Mouse (Mus musculus) embryonic facial prominence, embryonic 12.5 days (tissue): Measurements from ENCODE around the gene Epb41l3. TPM values are rescaled to one million over a fixed set of nuclear protein-coding genes. Genes with fewer than 3 reads are reported as not detected.

Experiments
- ATAC-seq: fragments of 200-750 bp; cut with Nextera tagmentation; 2 replicates; pipeline ENCODE4 v1.8.0; 2017; ENCODE audit not compliant: insufficient number of reproducible peaks, insufficient read depth, low FRiP score, low TSS enrichment
- H3K27ac ChIP-seq: fragments of 300-500 bp; sonication (generic); 2 replicates; pipeline ENCODE4 v1.5.1; 2016; ENCODE audit warnings: mild to moderate bottlenecking
- H3K27me3 ChIP-seq: fragments of 300-500 bp; sonication (generic); 2 replicates; pipeline ENCODE4 v1.6.1; 2016; ENCODE audit warnings: mild to moderate bottlenecking, moderate library complexity
- H3K36me3 ChIP-seq: fragments of 300-500 bp; sonication (generic); 2 replicates; pipeline ENCODE4 v1.6.1; 2016; ENCODE audit warnings: mild to moderate bottlenecking
- H3K4me1 ChIP-seq: fragments of 300-500 bp; sonication (generic); 2 replicates; pipeline ENCODE4 v1.6.1; 2016
- H3K4me2 ChIP-seq: fragments of 300-500 bp; sonication (generic); replicated peaks from 2 replicates; pipeline ENCODE4 v1.6.1; 2016; ENCODE audit warnings: mild to moderate bottlenecking, moderate library complexity
- H3K4me3 ChIP-seq: fragments of 300-500 bp; sonication (generic); 2 replicates; pipeline ENCODE4 v1.5.1; 2016; ENCODE audit warnings: mild to moderate bottlenecking
- H3K9ac ChIP-seq: fragments of 300-500 bp; sonication (generic); 2 replicates; pipeline ENCODE4 v1.6.1; 2016; ENCODE audit warnings: mild to moderate bottlenecking, moderate library complexity
- H3K9me3 ChIP-seq: fragments of 300-500 bp; sonication (generic); 2 replicates; pipeline ENCODE4 v1.6.1; 2016; ENCODE audit warnings: mild to moderate bottlenecking, moderate library complexity
- WGBS: fragments of 180-500 bp; shearing (Covaris S2); methylation state at CpG from one replicate; pipeline ENCODE4 v1.1.7; 2016; 5-methylcytosine and 5-hydroxymethylcytosine counted together
- polyA plus RNA-seq: library from polyadenylated mRNA; unstranded; fragments of >200 nt; fragmentation: Nextera tagmentation; extraction: Ambion mirVana; gene quantifications from 2 replicates; pipeline ENCODE4 v1.2.1, GENCODE M21; 2016

Epb41l3 gene
- polyA plus RNA-seq, 1 experiment from 2014 or later, result 166 TPM

GRCm38 (mm10) chr17:69076238-69076625 is 749 bp downstream of the Epb41l3 start:
- WGBS, result under 1% methylated on average over 28 of the region's 28 CpGs

GRCm38 (mm10) chr17:69076747-69077543 is 1.5 kb downstream of the Epb41l3 start:
- Histone ChIP-seq H3K27me3 (peaks cover 54% of the 10 kb centered on the region), H3K4me3 (peak overlapping the region; percentile 50), H3K36me3 (no peaks in the 10 kb centered on the region), H3K4me1 (peaks cover 14% of the 10 kb centered on the region), H3K4me2 (peak overlapping the region; percentile 98), H3K9me3 (0 out of 2 replicates have a peak, but pooled peaks cover 3% of the 10 kb centered on the region), H3K9ac (no peak overlapping the region), H3K27ac (no peak overlapping the region)
- 6% methylated on average over 25 of the region's 25 CpGs for WGBS
- no peak for ATAC-seq

More at GRCm38 (mm10) chr17:69076238-69076625, 749 bp downstream of the Epb41l3 start:
- Histone ChIP-seq H3K27ac (no peak overlapping the region), H3K4me3 (peak overlapping the region; percentile 50), H3K9me3 (0 out of 2 replicates have a peak, but pooled peaks cover 3% of the 10 kb centered on the region), H3K4me2 (peak overlapping the region; percentile 98), H3K9ac (peak overlapping the region; percentile 2; the same call in 1 of the 2 replicates), H3K36me3 (no peaks in the 10 kb centered on the region), H3K4me1 (peaks cover 14% of the 10 kb centered on the region), H3K27me3 (peaks cover 54% of the 10 kb centered on the region)
- no peak for ATAC-seq

GRCm38 (mm10) chr17:69077544-69077920 is 2.0 kb downstream of the Epb41l3 start:
- H3K27ac ChIP-seq, result no peak overlapping the region
- peaks cover 14% of the 10 kb centered on the region for H3K4me1 ChIP-seq
- peaks cover 54% of the 10 kb centered on the region for H3K27me3 ChIP-seq
- H3K36me3 ChIP-seq, result no peaks in the 10 kb centered on the region
- ATAC-seq, result no peak
- H3K9me3 ChIP-seq, result 0 out of 2 replicates have a peak, but pooled peaks cover 3% of the 10 kb centered on the region
- H3K4me2 ChIP-seq, result peak overlapping the region; percentile 98
- H3K9ac ChIP-seq, result no peak overlapping the region
- H3K4me3 ChIP-seq, result peak overlapping the region; percentile 50; the same call in 1 of the 2 replicates
- WGBS, result 5% methylated on average over 11 of the region's 11 CpGs

GRCm38 (mm10) chr17:69082316-69082715 is 6.8 kb downstream of the Epb41l3 start:
- no peaks in the 10 kb centered on the region for H3K4me1 ChIP-seq
- no peak overlapping the region for H3K27ac ChIP-seq
- H3K4me2 ChIP-seq, result no peak overlapping the region
- WGBS, result 89% methylated on average over 7 of the region's 7 CpGs
- H3K27me3 ChIP-seq, result peaks cover 19% of the 10 kb centered on the region
- H3K9me3 ChIP-seq, result 0 out of 2 replicates have a peak, but pooled peaks cover 3% of the 10 kb centered on the region
- ATAC-seq, result no peak
- H3K4me3 ChIP-seq, result no peak overlapping the region
- no peak overlapping the region for H3K9ac ChIP-seq
- H3K36me3 ChIP-seq, result no peaks in the 10 kb centered on the region

- no peak for ATAC-seq
- Histone ChIP-seq H3K9me3 (no peaks in the 10 kb centered on the region), H3K36me3 (no peaks in the 10 kb centered on the region), H3K4me2 (no peak overlapping the region), H3K27ac (no peak overlapping the region), H3K27me3 (no peaks in the 10 kb centered on the region), H3K4me1 (no peaks in the 10 kb centered on the region), H3K4me3 (no peak overlapping the region), H3K9ac (no peak overlapping the region)
- 82% methylated on average over 3 of the region's 3 CpGs for WGBS
Observed at GRCm38 (mm10) chr17:69091618-69092017, 16.1 kb downstream of the Epb41l3 start.

GRCm38 (mm10) chr17:69097068-69097467 is 21.6 kb downstream of the Epb41l3 start:
- no peak overlapping the region for H3K9ac ChIP-seq
- H3K27ac ChIP-seq, result no peak overlapping the region
- ATAC-seq, result no peak
- no peak overlapping the region for H3K4me2 ChIP-seq
- no peaks in the 10 kb centered on the region for H3K9me3 ChIP-seq
- H3K36me3 ChIP-seq, result no peaks in the 10 kb centered on the region
- H3K4me3 ChIP-seq, result no peak overlapping the region
- H3K27me3 ChIP-seq, result no peaks in the 10 kb centered on the region
- WGBS, result 84% methylated on average over 4 of the region's 4 CpGs
- no peaks in the 10 kb centered on the region for H3K4me1 ChIP-seq

GRCm38 (mm10) chr17:69097955-69098354 is 22.5 kb downstream of the Epb41l3 start:
- Histone ChIP-seq H3K4me3 (no peak overlapping the region), H3K9ac (no peak overlapping the region), H3K27me3 (no peaks in the 10 kb centered on the region), H3K4me1 (no peaks in the 10 kb centered on the region), H3K36me3 (no peaks in the 10 kb centered on the region), H3K27ac (no peak overlapping the region), H3K9me3 (no peaks in the 10 kb centered on the region), H3K4me2 (no peak overlapping the region)
- WGBS, result 60% methylated on average over 7 of the region's 7 CpGs
- ATAC-seq, result no peak

- H3K9ac ChIP-seq, result no peak overlapping the region
- 81% methylated on average over 8 of the region's 8 CpGs for WGBS
- no peak for ATAC-seq
Observed at GRCm38 (mm10) chr17:69103326-69103725, 27.8 kb downstream of the Epb41l3 start.

GRCm38 (mm10) chr17:69105035-69105798 is 29.7 kb downstream of the Epb41l3 start:
- no peak for ATAC-seq
- H3K4me2 ChIP-seq, result no peak overlapping the region
- no peaks in the 10 kb centered on the region for H3K9me3 ChIP-seq
- no peak overlapping the region for H3K4me3 ChIP-seq
- 58% methylated on average over 14 of the region's 14 CpGs for WGBS
- no peaks in the 10 kb centered on the region for H3K4me1 ChIP-seq
- no peaks in the 10 kb centered on the region for H3K27me3 ChIP-seq
- H3K27ac ChIP-seq, result no peak overlapping the region
- H3K36me3 ChIP-seq, result no peaks in the 10 kb centered on the region
- no peak overlapping the region for H3K9ac ChIP-seq

More at GRCm38 (mm10) chr17:69103326-69103725, 27.8 kb downstream of the Epb41l3 start:
- no peaks in the 10 kb centered on the region for H3K36me3 ChIP-seq
- no peak overlapping the region for H3K27ac ChIP-seq
- no peak overlapping the region for H3K4me2 ChIP-seq
- no peak overlapping the region for H3K4me3 ChIP-seq
- H3K27me3 ChIP-seq, result no peaks in the 10 kb centered on the region
- no peaks in the 10 kb centered on the region for H3K9me3 ChIP-seq
- no peaks in the 10 kb centered on the region for H3K4me1 ChIP-seq

GRCm38 (mm10) chr17:69105799-69106401 is 30.4 kb downstream of the Epb41l3 start:
- Histone ChIP-seq H3K27me3 (no peaks in the 10 kb centered on the region), H3K9me3 (no peaks in the 10 kb centered on the region), H3K36me3 (no peaks in the 10 kb centered on the region), H3K4me3 (no peak overlapping the region), H3K27ac (no peak overlapping the region), H3K4me1 (no peaks in the 10 kb centered on the region), H3K4me2 (no peak overlapping the region), H3K9ac (no peak overlapping the region)
- no peak for ATAC-seq
- 37% methylated on average over 5 of the region's 5 CpGs for WGBS

- H3K4me2 ChIP-seq, result no peak overlapping the region
- H3K36me3 ChIP-seq, result no peaks in the 10 kb centered on the region
- H3K27ac ChIP-seq, result no peak overlapping the region
- no peak overlapping the region for H3K4me3 ChIP-seq
- H3K9ac ChIP-seq, result no peak overlapping the region
- 62% methylated on average over 6 of the region's 6 CpGs for WGBS
- no peaks in the 10 kb centered on the region for H3K4me1 ChIP-seq
- no peaks in the 10 kb centered on the region for H3K27me3 ChIP-seq
- no peaks in the 10 kb centered on the region for H3K9me3 ChIP-seq
- ATAC-seq, result no peak
Observed at GRCm38 (mm10) chr17:69109216-69109615, 33.7 kb downstream of the Epb41l3 start.
